ENCODE assay signal across 20 mouse cellular contexts in genomic region chr8:86922141-86922540, GRCm38 (mm10). TPM values are rescaled to one million over a fixed set of nuclear protein-coding genes. Genes with fewer than 3 reads are reported as not detected.
DNase-seq lines count a peak whose midpoint lies in the region; ATAC-seq lines count a peak whose summit lies in the region.
"Had no signal": no experiment of that assay in that cellular context is flagged by ENCODE, and none has a peak within 500 bp of the region (broad histone marks: within the 10 kb centered on the region; RNA-seq: fewer than 3 reads in every experiment).

No protein-coding gene starts in this region.

- peak overlapping the region; percentile 4 for H3K4me3 ChIP-seq in megakaryocyte, embryonic 14.5 days (replicated peaks)

- peak; percentile 91 for DNase-seq in 3T3-L1 (ENCODE audit: low read depth, low spot score)
- DNase-seq in retina, embryonic 14.5 days (ENCODE audit: low spot score), result no peak
- DNase-seq: adrenal gland, adult 2 months; adrenal gland, adult 8-10 months; adrenal gland, postnatal 10 days; adrenal gland, postnatal 14 days; adrenal gland, postnatal 25 days; adrenal gland, postnatal 36 days; B cell, adult 2 months; cerebellum, adult 11 months; cerebellum, adult 11-12 months; cerebellum, adult 18-20 months; cerebellum, adult 2 months had no signal

- H3K36me3 ChIP-seq in megakaryocyte, embryonic 14.5 days (replicated peaks; ENCODE audit: low read length), result no peaks in the 10 kb centered on the region
- H3K36me3 ChIP-seq: G1E had no signal

- H3K4me1 ChIP-seq in megakaryocyte, embryonic 14.5 days, result peaks cover 57% of the 10 kb centered on the region

- no peak for ATAC-seq in megakaryocyte, adult 5-6 weeks (ENCODE audit: poor library complexity, severe bottlenecking)
- ATAC-seq: activated CD4-positive, CD25-positive, alpha-beta regulatory T cell, adult 4 months; CD4-positive, CD25-positive, alpha-beta regulatory T cell, adult 4 months; Patski had no signal

- H3K27me3 ChIP-seq in megakaryocyte, embryonic 14.5 days (replicated peaks), result peaks cover 9% of the 10 kb centered on the region
- H3K27me3 ChIP-seq: CH12.LX had no signal

- peaks cover 10% of the 10 kb centered on the region; the same call in 1 of the 2 replicates for H3K9me3 ChIP-seq in megakaryocyte, embryonic 14.5 days
- H3K9me3 ChIP-seq: G1E had no signal

RNA-seq across cellular contexts. Expression of gene N4bp1, which starts 37.1 kb away (rescaled TPM):
- 9.9 and 12.9 TPM in 2 replicates for polyA plus RNA-seq in megakaryocyte, embryonic 14.5 days (2012; ENCODE audit: insufficient read depth, low replicate concordance)
- total RNA-seq in megakaryocyte, adult 5-6 weeks (2015), result 36.1 and 36.9 TPM in 2 replicates
- 27.2 and 32.2 TPM in 2 replicates for total RNA-seq in megakaryocyte, adult 5-6 weeks (2017)
